Mouse (Mus musculus) adrenal gland, adult 18-20 months (tissue): ENCODE measurements around the gene Gm44596. TPM values are rescaled to one million over a fixed set of nuclear protein-coding genes. Genes with fewer than 3 reads are reported as not detected.
"Not testable (repeated sequence)": the region's sequence is repeated elsewhere in the genome, so short reads cannot be mapped to it uniquely, and the experiment has no call there.

Source experiments
- DNase-seq, 2 experiments: peaks; one replicate each; pipeline ENCODE4 v3.0.0; 2021 to 2022; ENCODE audit warnings: low spot score in 2 of 2
- total RNA-seq, 2 experiments: library from RNA; stranded (reverse); gene quantifications; 1 replicate in 1 of 2; 2 replicates in 1 of 2; pipeline ENCODE4 v1.2.3; 2021

Gm44596 gene
- total RNA-seq, 2 experiments from 2014 or later: not detected

GRCm38 (mm10) chr6:128379636-128380035, 4.3 kb downstream of the Gm44596 start:
- no peak for DNase-seq

- not testable (repeated sequence) for DNase-seq
These were observed 5.4 kb downstream of the Gm44596 start for GRCm38 (mm10) chr6:128380594-128381167.

- DNase-seq: no peak
These were observed 6.0 kb downstream of the Gm44596 start for GRCm38 (mm10) chr6:128381254-128381653.

GRCm38 (mm10) chr6:128383752-128384151, 8.4 kb downstream of the Gm44596 start:
- no peak for DNase-seq

- DNase-seq: no peak
These were observed 9.7 kb downstream of the Gm44596 start for GRCm38 (mm10) chr6:128385026-128385425.

- DNase-seq: no peak
These were observed 13.9 kb downstream of the Gm44596 start for GRCm38 (mm10) chr6:128389185-128389584.

GRCm38 (mm10) chr6:128390683-128391082, 15.4 kb downstream of the Gm44596 start:
- DNase-seq: no peak

- DNase-seq: no peak
These were observed 22.4 kb downstream of the Gm44596 start for GRCm38 (mm10) chr6:128397574-128398261.

- no peak for DNase-seq
These were observed 23.7 kb downstream of the Gm44596 start, which contains the start of gene Nrip2 for GRCm38 (mm10) chr6:128398996-128399395. TSS of gene Nrip2 (plus strand) at chr6:128399296.

GRCm38 (mm10) chr6:128399421-128400185, 24.3 kb downstream of the Gm44596 start:
- DNase-seq: no peak

- DNase-seq: no peak
These were observed 29.4 kb downstream of the Gm44596 start for GRCm38 (mm10) chr6:128404708-128405107.

- DNase-seq: no peak
These were observed 33.3 kb downstream of the Gm44596 start for GRCm38 (mm10) chr6:128408544-128409125.

GRCm38 (mm10) chr6:128410305-128410704, 35.0 kb downstream of the Gm44596 start:
- DNase-seq: no peak

- peak; percentile 73 to 87 for DNase-seq
These were observed 35.8 kb downstream of the Gm44596 start for GRCm38 (mm10) chr6:128411115-128411514.

- DNase-seq: no peak
These were observed 40.9 kb downstream of the Gm44596 start for GRCm38 (mm10) chr6:128416169-128416568.

GRCm38 (mm10) chr6:128418076-128418475, 42.8 kb downstream of the Gm44596 start:
- DNase-seq: no peak

GRCm38 (mm10) chr6:128421036-128421435, 45.7 kb downstream of the Gm44596 start:
- no peak for DNase-seq

GRCm38 (mm10) chr6:128421480-128421879, 46.2 kb downstream of the Gm44596 start:
- no peak for DNase-seq

- DNase-seq: no peak
These were observed 48.4 kb downstream of the Gm44596 start for GRCm38 (mm10) chr6:128423496-128424268.

GRCm38 (mm10) chr6:128424269-128425019, 49.1 kb downstream of the Gm44596 start, which contains the start of gene Itfg2:
TSS of gene Itfg2 (minus strand) at chr6:128424931.
- peak; percentile 91 to 93 for DNase-seq
